Mouse (Mus musculus): ENCODE results near the gene Krtap28-13.

GRCm38 (mm10) chr1:83016556-83016955, 44.2 kb upstream of the Krtap28-13 start:
- TF ChIP-seq POLR2A (IDR thresholded peaks at IDR 0.05; ENCODE audit: insufficient read depth, low read depth, low read length) (no peak), CTCF (IDR thresholded peaks at IDR 0.05; ENCODE audit: insufficient read depth, low read depth, low read length) (no peak)
